Mouse (Mus musculus): ENCODE measurements around the gene Ndel1.
"Not testable (repeated sequence)": the region's sequence is repeated elsewhere in the genome, so short reads cannot be mapped to it uniquely, and the experiment has no call there.

Gene Ndel1

GRCm38 (mm10) chr11:68851644-68852485 lies 19.8 kb downstream of the Ndel1 start:
- no peak for DNase-seq (ENCODE audit: low read depth, low spot score)

GRCm38 (mm10) chr11:68850862-68851261 lies 20.8 kb downstream of the Ndel1 start:
- DNase-seq (ENCODE audit: low read depth, low spot score) = no peak

- no peak for DNase-seq (ENCODE audit: low read depth, low spot score)
Measured at GRCm38 (mm10) chr11:68839606-68840005, 32.1 kb downstream of the Ndel1 start.

GRCm38 (mm10) chr11:68835034-68835433 lies 36.6 kb downstream of the Ndel1 start:
- DNase-seq (ENCODE audit: low read depth, low spot score) = no peak

GRCm38 (mm10) chr11:68833593-68833992 lies 38.1 kb downstream of the Ndel1 start:
- no peak for DNase-seq (ENCODE audit: low read depth, low spot score)

GRCm38 (mm10) chr11:68832793-68833192 lies 38.9 kb downstream of the Ndel1 start:
- DNase-seq (ENCODE audit: low read depth, low spot score) = no peak

GRCm38 (mm10) chr11:68831580-68831979 lies 40.1 kb downstream of the Ndel1 start:
- DNase-seq (ENCODE audit: low read depth, low spot score) = not testable (repeated sequence)

- DNase-seq (ENCODE audit: low read depth, low spot score) = no peak
Measured at GRCm38 (mm10) chr11:68826735-68827134, 44.9 kb downstream of the Ndel1 start.

- no peak for DNase-seq (ENCODE audit: low read depth, low spot score)
Measured at GRCm38 (mm10) chr11:68822326-68822725, 49.3 kb downstream of the Ndel1 start.

- DNase-seq (ENCODE audit: low read depth, low spot score) = no peak
Measured at GRCm38 (mm10) chr11:68819226-68819805, 52.3 kb downstream of the Ndel1 start.

GRCm38 (mm10) chr11:68818416-68818815 lies 53.2 kb downstream of the Ndel1 start:
- no peak for DNase-seq (ENCODE audit: low read depth, low spot score)

GRCm38 (mm10) chr11:68811881-68812577 lies 59.6 kb downstream of the Ndel1 start:
- no peak for DNase-seq (ENCODE audit: low read depth, low spot score)

- DNase-seq (ENCODE audit: low read depth, low spot score) = peak; percentile 53
Measured at GRCm38 (mm10) chr11:68807787-68808186, 63.9 kb downstream of the Ndel1 start.

GRCm38 (mm10) chr11:68805148-68805547 lies 66.5 kb downstream of the Ndel1 start:
- DNase-seq (ENCODE audit: low read depth, low spot score) = no peak

GRCm38 (mm10) chr11:68798258-68798657 lies 73.4 kb downstream of the Ndel1 start:
- no peak for DNase-seq (ENCODE audit: low read depth, low spot score)

- DNase-seq (ENCODE audit: low read depth, low spot score) = no peak
Measured at GRCm38 (mm10) chr11:68791794-68792193, 79.9 kb downstream of the Ndel1 start.

GRCm38 (mm10) chr11:68790720-68791119 lies 80.9 kb downstream of the Ndel1 start:
- DNase-seq (ENCODE audit: low read depth, low spot score) = no peak

- no peak for DNase-seq (ENCODE audit: low read depth, low spot score)
Measured at GRCm38 (mm10) chr11:68787222-68787621, 84.4 kb downstream of the Ndel1 start.

GRCm38 (mm10) chr11:68785813-68786212 lies 85.8 kb downstream of the Ndel1 start:
- no peak for DNase-seq (ENCODE audit: low read depth, low spot score)

- DNase-seq (ENCODE audit: low read depth, low spot score) = no peak
Measured at GRCm38 (mm10) chr11:68782336-68782735, 89.3 kb downstream of the Ndel1 start.

GRCm38 (mm10) chr11:68780466-68781114 lies 91.1 kb downstream of the Ndel1 start:
- no peak for DNase-seq (ENCODE audit: low read depth, low spot score)

Measured in c-Kit-negative CD71-positive TER-119-positive erythroid progenitor cells, embryonic 14.5 days (primary cell).